Mouse (Mus musculus): ENCODE measurements around the gene Gm11757.
"Not testable (repeated sequence)": the region's sequence is repeated elsewhere in the genome, so short reads cannot be mapped to it uniquely, and the experiment has no call there.

Gene Gm11757

GRCm38 (mm10) chr4:73891012-73891411, at the start of gene Gm11757:
Gene Gm11757 (minus strand): TSS chr4:73891112.
- DNase-seq (ENCODE audit: low spot score): not testable (repeated sequence)

- not testable (repeated sequence) for DNase-seq (ENCODE audit: low spot score)
These were observed 29.7 kb upstream of the Gm11757 start, which contains the start of gene Gm11756 for GRCm38 (mm10) chr4:73920660-73921059. Gene Gm11756 (minus strand): TSS chr4:73920760.

GRCm38 (mm10) chr4:73905853-73906252, 14.9 kb upstream of the Gm11757 start, which contains the start of gene Gm13871:
Gene Gm13871 (minus strand): TSS chr4:73905953.
- DNase-seq (ENCODE audit: low spot score): not testable (repeated sequence)

GRCm38 (mm10) chr4:73876166-73876565, 14.7 kb downstream of the Gm11757 start, which contains the start of gene Gm11758:
Gene Gm11758 (minus strand): TSS chr4:73876266.
- DNase-seq (ENCODE audit: low spot score): not testable (repeated sequence)
